Mouse (Mus musculus) lung, adult 2 months (tissue): ENCODE measurements around the gene Syne3. TPM values are rescaled to one million over a fixed set of nuclear protein-coding genes. Genes with fewer than 3 reads are reported as not detected.
A peak's percentile ranks its signal among the peaks of the same experiment; 100 is the strongest.

Source experiments
- DNase-seq: peaks from one replicate; pipeline ENCODE4 v3.0.0; 2022
- H3K4me1 ChIP-seq: fragments of 200-500 bp; 2 replicates; pipeline ENCODE4 v1.6.1; 2011; ENCODE audit warnings: low read length; ENCODE audit not compliant: control insufficient read depth, insufficient read depth
- H3K4me3 ChIP-seq: fragments of 200-500 bp; replicated peaks from 2 replicates; pipeline ENCODE3; 2011; ENCODE audit warnings: low read depth, mild to moderate bottlenecking, control low read depth, low read length; ENCODE audit errors: extremely low read depth
- CTCF ChIP-seq: fragments of 200-500 bp; IDR thresholded peaks from 2 replicates; pipeline ENCODE4 v1.5.1; 2011; ENCODE audit warnings: mild to moderate bottlenecking, low read length, control low read depth; ENCODE audit not compliant: insufficient read depth
- POLR2A ChIP-seq: fragments of 200-500 bp; IDR thresholded peaks from 2 replicates; pipeline ENCODE4 v1.6.1; 2011; ENCODE audit warnings: low read depth, mild to moderate bottlenecking, control low read depth, low read length, borderline replicate concordance; ENCODE audit errors: extremely low read depth
- WGBS: fragments of 180-500 bp; shearing (Covaris S2); methylation state at CpG from one replicate; pipeline ENCODE4 v1.1.7; 2018; 5-methylcytosine and 5-hydroxymethylcytosine counted together
- polyA plus RNA-seq: library from polyadenylated mRNA; depleted of rRNA; stranded (reverse); fragments of >200 nt; gene quantifications from 2 replicates; pipeline ENCODE4 v1.2.3, GENCODE M21; 2012

Gene Syne3
- polyA plus RNA-seq, 1 experiment: 3.5 TPM

DNA sequence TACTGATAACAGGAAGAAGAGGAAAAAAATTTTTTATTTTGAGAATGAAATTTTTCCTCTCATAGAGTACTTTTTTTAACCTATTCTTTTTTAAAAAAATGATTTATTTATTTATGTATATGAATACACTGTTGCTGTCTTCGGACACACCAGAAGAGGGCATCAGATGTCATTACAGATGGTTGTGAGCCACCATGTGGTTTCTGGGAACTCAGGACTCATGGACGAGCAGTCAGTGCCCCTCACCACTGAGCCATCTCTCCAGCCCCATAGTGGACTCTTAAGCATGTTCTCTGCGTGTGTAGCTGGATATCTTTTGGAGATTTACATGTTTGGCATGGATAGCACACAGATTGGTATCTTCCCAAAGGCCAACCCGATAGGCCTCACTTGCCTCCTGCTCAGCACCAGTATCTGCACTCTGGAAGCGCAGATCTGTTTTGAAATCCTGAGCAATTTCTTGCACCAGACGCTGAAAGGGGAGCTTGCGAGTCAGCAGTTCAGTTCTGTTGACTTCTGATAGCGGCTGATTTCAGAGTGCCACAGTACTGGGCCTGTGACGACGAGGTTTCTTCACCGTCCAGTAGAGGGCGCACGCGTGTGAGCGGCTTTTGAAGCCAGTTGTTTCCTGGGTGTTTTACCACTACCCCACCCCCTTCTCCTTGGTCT is 17.8 kb upstream of the Syne3 start:
- 29% methylated on average over 15 of the region's 15 CpGs for WGBS
- TF ChIP-seq POLR2A (no peak), CTCF (peak; percentile 83)
- Histone ChIP-seq H3K4me1 (peaks cover 4% of the 10 kb centered on the region; the same call in 1 of the 2 replicates), H3K4me3 (no peak overlapping the region)
- peak; percentile 75 for DNase-seq

DNA sequence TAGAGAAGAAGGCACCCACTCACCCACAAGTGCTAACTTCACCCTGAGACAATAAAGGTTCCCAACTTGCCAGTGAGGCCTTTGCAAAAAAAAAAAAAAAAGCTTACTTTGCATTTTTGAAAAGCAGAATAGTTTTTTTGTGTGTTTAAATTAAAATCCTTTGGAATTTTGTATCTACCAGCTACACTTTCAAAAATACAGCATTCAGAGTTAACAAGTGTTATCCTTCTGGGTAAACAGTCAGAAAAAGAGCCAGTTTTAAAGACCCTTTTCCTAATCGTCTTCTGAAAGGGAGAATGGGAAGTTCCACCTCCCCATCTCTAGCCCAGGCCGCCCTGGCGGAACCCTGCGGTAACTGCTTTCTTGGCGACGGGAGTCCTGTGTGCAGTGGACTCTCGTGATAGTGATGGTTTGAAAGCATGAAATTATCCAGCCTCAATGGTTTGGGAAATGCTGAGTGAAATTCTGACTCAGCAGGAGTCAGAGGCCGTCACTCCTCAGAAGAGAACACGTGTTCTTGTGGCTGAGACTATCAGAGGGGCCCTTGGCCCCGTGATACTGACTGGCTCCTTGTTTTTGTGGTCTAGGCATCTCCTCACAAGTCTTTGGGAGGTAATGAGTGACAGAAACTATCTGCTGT is 16.5 kb upstream of the Syne3 start:
- peaks cover 3% of the 10 kb centered on the region; the same call in 1 of the 2 replicates for H3K4me1 ChIP-seq
- 68% methylated on average over 10 of the region's 10 CpGs for WGBS

DNA sequence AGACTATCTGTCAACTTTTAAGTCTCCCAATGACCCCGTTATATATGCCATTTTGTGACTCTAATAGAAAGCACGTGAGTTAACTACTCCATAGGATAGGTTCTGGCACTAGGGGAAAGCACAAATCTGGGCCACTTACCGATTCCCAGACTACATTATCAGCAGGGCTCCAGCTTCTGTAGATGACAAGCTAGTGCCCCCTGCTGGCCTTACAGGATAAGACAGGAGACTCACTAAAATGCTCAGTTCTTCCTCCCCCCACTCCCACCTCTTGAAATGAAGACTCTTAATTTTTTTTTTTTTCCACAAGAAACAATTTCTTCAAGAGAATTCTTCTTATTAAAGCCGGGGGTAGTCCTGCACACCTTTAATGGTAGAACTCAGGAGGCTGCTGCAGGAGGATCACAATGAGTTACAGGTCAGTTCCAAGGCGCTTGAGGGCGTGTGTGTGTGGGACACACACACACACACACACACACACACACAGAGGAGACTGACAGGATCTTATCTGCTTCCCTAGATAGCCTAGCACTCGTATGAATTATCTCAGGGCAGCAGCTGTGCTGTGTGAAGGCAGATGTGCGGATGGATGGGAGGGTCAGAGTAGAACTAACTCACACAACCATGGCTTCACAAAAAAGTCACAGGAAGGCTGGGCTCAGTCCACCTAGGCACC is 15.8 kb upstream of the Syne3 start:
- H3K4me3 ChIP-seq: no peak overlapping the region
- WGBS: 42% methylated on average over 8 of the region's 8 CpGs
- TF ChIP-seq POLR2A (no peak), CTCF (peak; percentile 64)
- H3K4me1 ChIP-seq: no peaks in the 10 kb centered on the region
- DNase-seq: peak; percentile 59

More for the DNA sequence above, 16.5 kb upstream of the Syne3 start:
- no peak for DNase-seq
- TF ChIP-seq POLR2A (no peak), CTCF (no peak)
- no peak overlapping the region for H3K4me3 ChIP-seq

DNA sequence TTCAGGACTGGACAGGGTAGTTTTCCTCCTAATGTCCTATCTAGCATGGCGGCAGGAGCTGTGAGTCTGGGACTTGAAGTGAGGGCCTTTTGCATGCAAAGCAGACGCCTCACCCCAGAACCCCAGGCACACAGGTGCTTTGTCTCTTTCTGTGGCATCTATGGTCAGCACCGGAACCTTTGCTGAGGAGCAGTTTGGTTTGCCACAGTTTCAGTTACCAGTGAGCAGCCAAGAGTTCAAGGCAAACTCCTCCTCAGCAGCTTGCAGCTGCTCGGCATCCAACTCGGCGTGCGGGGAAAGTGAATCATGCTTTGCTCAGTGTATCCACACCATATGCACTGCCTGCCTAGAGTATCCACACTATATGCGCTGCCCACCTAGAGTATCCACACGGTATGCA is 13.2 kb upstream of the Syne3 start:
- Histone ChIP-seq H3K4me3 (no peak overlapping the region), H3K4me1 (no peaks in the 10 kb centered on the region)
- WGBS: 95% methylated on average over 9 of the region's 9 CpGs
- no peak for DNase-seq
- TF ChIP-seq POLR2A: no peak
- TF ChIP-seq CTCF: no peak

DNA sequence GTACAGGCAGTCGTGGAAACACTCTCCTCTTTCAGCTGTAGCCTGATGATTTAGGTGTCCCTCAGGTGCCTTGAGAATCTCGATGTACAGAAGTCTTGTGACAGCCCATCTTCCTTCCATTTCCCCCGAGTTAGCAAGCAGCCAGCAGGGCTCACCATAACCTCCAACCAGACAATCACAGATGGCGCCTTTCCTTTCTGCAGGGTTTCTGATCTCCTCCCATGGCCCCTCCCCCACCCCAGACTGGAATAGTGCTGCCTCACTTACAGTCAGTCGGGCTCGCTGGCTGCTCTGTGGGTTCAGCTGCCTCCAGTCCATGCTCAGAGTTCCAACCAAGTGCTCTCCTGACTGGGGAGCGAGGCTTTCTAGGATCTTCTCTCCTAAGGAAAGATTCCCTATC is 12.5 kb upstream of the Syne3 start:
- no peak for DNase-seq
- no peaks in the 10 kb centered on the region for H3K4me1 ChIP-seq
- WGBS: 56% methylated on average over 7 of the region's 7 CpGs
- H3K4me3 ChIP-seq: no peak overlapping the region
- TF ChIP-seq POLR2A (no peak), CTCF (no peak)

DNA sequence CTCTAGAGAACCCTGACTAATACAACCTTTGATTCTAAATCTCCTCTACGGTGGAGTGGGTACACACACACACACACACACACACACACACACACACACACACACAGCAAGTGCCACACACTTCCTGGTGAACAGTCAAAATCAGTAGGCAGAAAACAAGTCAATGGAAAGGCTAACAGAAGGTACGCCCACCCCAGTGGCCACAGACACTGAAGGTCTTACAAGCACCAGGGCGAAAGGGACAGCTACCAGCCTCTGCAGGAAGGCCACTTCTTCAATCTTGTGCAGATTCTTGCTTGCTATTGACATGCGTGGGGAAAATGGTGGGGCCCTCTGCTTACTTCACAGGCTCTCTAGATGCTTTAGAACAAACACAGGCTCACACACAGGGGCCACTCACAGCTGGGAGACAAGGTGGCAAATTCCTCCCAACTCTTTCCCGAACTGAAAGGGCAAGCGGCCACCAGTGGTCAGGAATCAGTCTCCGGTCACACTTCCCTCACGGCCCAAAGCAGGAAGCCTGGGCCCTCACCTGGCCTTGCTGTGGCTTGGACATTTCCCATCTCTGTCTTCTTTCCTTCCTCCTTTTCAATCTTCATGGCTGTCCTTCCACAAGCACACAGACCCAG is 11.9 kb upstream of the Syne3 start:
- WGBS: 64% methylated on average over 8 of the region's 8 CpGs
- no peak for DNase-seq
- Histone ChIP-seq H3K4me1 (no peaks in the 10 kb centered on the region), H3K4me3 (no peak overlapping the region)
- TF ChIP-seq CTCF (no peak), POLR2A (no peak)

DNA sequence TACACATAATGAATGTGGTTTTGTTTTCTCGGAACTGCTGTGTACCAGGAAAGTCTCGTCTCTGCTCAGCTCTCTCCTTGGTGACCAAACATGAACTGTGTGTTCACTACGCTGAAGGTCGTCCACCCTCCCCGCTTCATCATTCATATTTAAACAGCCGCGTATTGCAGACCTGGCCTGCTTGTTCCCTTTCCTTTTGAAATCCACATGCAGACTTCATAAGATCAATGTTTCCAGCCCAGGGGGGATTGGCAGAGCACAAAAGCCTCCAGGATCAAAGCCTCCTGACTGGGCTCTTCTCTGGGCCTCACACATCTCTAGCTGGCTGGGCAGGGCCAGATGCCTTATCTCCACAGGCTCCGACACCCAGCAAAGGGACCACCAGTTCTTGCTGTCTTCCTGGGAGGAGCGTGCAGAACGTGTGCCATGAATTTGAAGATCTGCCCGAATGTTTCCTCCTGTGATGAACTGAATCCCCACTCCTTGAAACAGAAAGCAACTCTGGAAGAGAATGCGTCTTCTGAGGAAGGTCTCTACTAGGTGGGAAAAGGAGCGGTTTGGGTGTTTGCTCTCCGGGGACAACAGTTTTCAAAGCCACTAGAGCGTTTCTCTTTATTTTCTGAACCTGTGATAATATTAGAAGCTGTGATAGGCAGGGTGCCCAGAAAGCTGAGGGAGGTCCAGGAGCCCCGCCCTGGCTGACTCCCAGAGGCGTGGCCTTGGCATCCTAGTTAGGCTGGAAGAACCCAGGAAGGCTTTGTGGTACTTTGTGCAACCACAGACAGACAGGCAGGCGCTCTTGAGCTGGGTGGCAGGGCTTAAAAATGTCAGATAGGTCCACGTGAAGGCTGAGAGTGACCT is 10.0 kb upstream of the Syne3 start:
- TF ChIP-seq POLR2A (no peak), CTCF (no peak)
- WGBS: 42% methylated on average over 19 of the region's 19 CpGs
- no peak for DNase-seq
- no peak overlapping the region for H3K4me3 ChIP-seq
- H3K4me1 ChIP-seq: no peaks in the 10 kb centered on the region

DNA sequence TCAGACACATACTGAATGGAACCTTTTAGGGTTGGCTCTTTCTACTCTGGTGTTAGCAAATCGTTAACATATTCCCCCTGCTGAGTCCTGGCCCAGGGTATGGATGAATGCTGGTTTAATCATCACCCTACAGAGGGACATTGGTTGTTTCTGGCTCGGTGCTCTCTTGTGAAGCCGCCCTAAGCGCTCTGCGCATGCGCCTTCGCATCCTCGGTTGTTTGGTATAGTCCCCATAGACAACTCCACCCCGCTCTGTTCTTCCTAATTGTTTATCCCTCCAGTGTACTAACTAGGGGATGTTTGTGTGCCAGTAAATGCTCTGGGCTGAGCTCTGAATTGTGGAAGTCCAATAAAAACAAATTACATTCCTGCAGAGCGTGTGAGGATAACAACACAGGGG is 7.0 kb upstream of the Syne3 start:
- no peak for DNase-seq
- TF ChIP-seq POLR2A: no peak
- TF ChIP-seq CTCF: no peak
- H3K4me3 ChIP-seq: no peak overlapping the region
- WGBS: 74% methylated on average over 10 of the region's 10 CpGs
- H3K4me1 ChIP-seq: peaks cover 3% of the 10 kb centered on the region; the same call in 1 of the 2 replicates
